Mouse (Mus musculus): ENCODE data around the gene Boll.

GRCm38 (mm10) chr1:55208500-55209140 is 154.6 kb downstream of the Boll start:
- TF ChIP-seq HCFC1 (IDR thresholded peaks at IDR 0.05; ENCODE audit: borderline replicate concordance, insufficient read depth, low read length): no peak
- no peak for TF ChIP-seq ZC3H11A (IDR thresholded peaks at IDR 0.05; ENCODE audit: borderline replicate concordance, low read depth, low read length)
- no peak for TF ChIP-seq MAFK (IDR thresholded peaks at IDR 0.05; ENCODE audit: insufficient read depth, low read depth, low read length)
- no peak for TF ChIP-seq ZNF384 (IDR thresholded peaks at IDR 0.05; ENCODE audit: low read depth, low read length)
